Mouse (Mus musculus) hindbrain, embryonic 16.5 days (tissue): Measurements from ENCODE around the gene Ptprt. TPM values are rescaled to one million over a fixed set of nuclear protein-coding genes. Genes with fewer than 3 reads are reported as not detected.

Source experiments
- ATAC-seq: fragments of 200-750 bp; cut with Nextera tagmentation; 2 replicates; pipeline ENCODE4 v1.8.0; 2017; ENCODE audit warnings: moderate TSS enrichment, moderate library complexity
- H3K27ac ChIP-seq: fragments of 300-500 bp; sonication (generic); 2 replicates; pipeline ENCODE4 v1.5.1; 2014; ENCODE audit warnings: low read depth, mild to moderate bottlenecking, control low read depth, low read length, moderate library complexity
- H3K27me3 ChIP-seq: fragments of 300-500 bp; sonication (generic); replicated peaks from 2 replicates; pipeline ENCODE4 v1.6.1; 2014; ENCODE audit warnings: low read length; ENCODE audit not compliant: control insufficient read depth, insufficient read depth
- H3K36me3 ChIP-seq: fragments of 300-500 bp; sonication (generic); 2 replicates; pipeline ENCODE4 v1.6.1; 2014; ENCODE audit warnings: mild to moderate bottlenecking, low read length, moderate library complexity, mixed read lengths; ENCODE audit not compliant: control insufficient read depth, insufficient read depth
- H3K4me1 ChIP-seq: fragments of 300-500 bp; sonication (generic); 2 replicates; pipeline ENCODE4 v1.6.1; 2014; ENCODE audit warnings: low read depth, low read length; ENCODE audit not compliant: control insufficient read depth, insufficient read depth
- H3K4me2 ChIP-seq: fragments of 300-500 bp; sonication (generic); 2 replicates; pipeline ENCODE4 v1.6.1; 2014; ENCODE audit warnings: mild to moderate bottlenecking, low read length, control low read depth, moderate library complexity
- H3K4me3 ChIP-seq: fragments of 300-500 bp; sonication (generic); 2 replicates; pipeline ENCODE4 v1.5.1; 2014; ENCODE audit warnings: mild to moderate bottlenecking, low read length, control low read depth, moderate library complexity
- H3K9ac ChIP-seq: fragments of 300-500 bp; sonication (generic); 2 replicates; pipeline ENCODE4 v1.6.1; 2014; ENCODE audit warnings: low read depth, mild to moderate bottlenecking, control low read depth, low read length, moderate library complexity
- H3K9me3 ChIP-seq: fragments of 300-500 bp; sonication (generic); 2 replicates; pipeline ENCODE4 v1.6.1; 2014; ENCODE audit warnings: mild to moderate bottlenecking, low read length, moderate library complexity; ENCODE audit not compliant: control insufficient read depth
- WGBS: fragments of 180-500 bp; shearing (Covaris S2); extraction: QIAGEN DNeasy Blood & Tissue Kit; methylation state at CpG from one replicate; pipeline ENCODE4 v1.1.7; 2014; 5-methylcytosine and 5-hydroxymethylcytosine counted together
- polyA plus RNA-seq: library from polyadenylated mRNA; unstranded; fragments of >200 nt; fragmentation: Nextera tagmentation; extraction: Ambion mirVana; gene quantifications from 2 replicates; pipeline ENCODE4 v1.2.1, GENCODE M21; 2015

Gene Ptprt
- polyA plus RNA-seq, 1 experiment from 2014 or later = 11.5 TPM

GRCm38 (mm10) chr2:162504850-162505249 lies 156.1 kb downstream of the Ptprt start:
- ATAC-seq = no peak; the same call in 1 of the 2 replicates
- 39% methylated on average over 4 of the region's 4 CpGs for WGBS

DNA sequence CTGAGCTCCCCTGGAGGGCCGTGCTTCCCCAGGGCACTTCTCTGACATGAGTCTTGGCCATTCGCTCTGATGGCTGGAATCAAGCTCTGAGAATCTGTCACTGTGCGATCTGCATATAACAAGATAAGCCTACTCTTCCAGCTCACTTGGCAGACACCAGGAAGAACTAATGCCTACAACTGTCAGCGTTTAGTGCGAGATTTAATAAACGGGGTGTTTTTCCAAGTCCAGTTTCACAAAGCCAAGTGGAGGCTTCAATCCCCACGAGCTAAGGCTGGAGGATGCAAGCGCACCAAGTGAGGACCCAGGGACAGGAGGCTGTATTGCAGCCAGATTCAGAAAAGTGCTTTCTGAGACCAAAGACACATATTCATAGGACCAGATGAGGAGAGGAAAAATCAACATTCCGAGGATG lies 161.4 kb downstream of the Ptprt start:
- H3K4me3 ChIP-seq = no peak overlapping the region
- no peak for ATAC-seq
- 73% methylated on average over 9 of the region's 9 CpGs for WGBS
- H3K4me2 ChIP-seq = no peak overlapping the region
- no peak overlapping the region for H3K27ac ChIP-seq
- H3K27me3 ChIP-seq = no peaks in the 10 kb centered on the region
- H3K36me3 ChIP-seq = no peaks in the 10 kb centered on the region
- H3K4me1 ChIP-seq = no peaks in the 10 kb centered on the region
- H3K9me3 ChIP-seq = no peaks in the 10 kb centered on the region
- no peak overlapping the region for H3K9ac ChIP-seq

More at GRCm38 (mm10) chr2:162504850-162505249, 156.1 kb downstream of the Ptprt start:
- H3K9me3 ChIP-seq = no peaks in the 10 kb centered on the region
- H3K4me1 ChIP-seq = 0 out of 2 replicates have a peak, but pooled peaks cover 2% of the 10 kb centered on the region
- no peaks in the 10 kb centered on the region for H3K36me3 ChIP-seq
- H3K9ac ChIP-seq = no peak overlapping the region
- H3K27ac ChIP-seq = no peak overlapping the region
- no peaks in the 10 kb centered on the region for H3K27me3 ChIP-seq
- no peak overlapping the region for H3K4me3 ChIP-seq
- no peak overlapping the region for H3K4me2 ChIP-seq

GRCm38 (mm10) chr2:162498191-162498590 lies 162.8 kb downstream of the Ptprt start:
- Histone ChIP-seq H3K4me1 (no peaks in the 10 kb centered on the region), H3K36me3 (no peaks in the 10 kb centered on the region), H3K4me3 (no peak overlapping the region), H3K27ac (no peak overlapping the region), H3K9ac (no peak overlapping the region), H3K27me3 (no peaks in the 10 kb centered on the region), H3K4me2 (no peak overlapping the region), H3K9me3 (no peaks in the 10 kb centered on the region)
- ATAC-seq = no peak
- WGBS = 66% methylated on average over 3 of the region's 3 CpGs

DNA sequence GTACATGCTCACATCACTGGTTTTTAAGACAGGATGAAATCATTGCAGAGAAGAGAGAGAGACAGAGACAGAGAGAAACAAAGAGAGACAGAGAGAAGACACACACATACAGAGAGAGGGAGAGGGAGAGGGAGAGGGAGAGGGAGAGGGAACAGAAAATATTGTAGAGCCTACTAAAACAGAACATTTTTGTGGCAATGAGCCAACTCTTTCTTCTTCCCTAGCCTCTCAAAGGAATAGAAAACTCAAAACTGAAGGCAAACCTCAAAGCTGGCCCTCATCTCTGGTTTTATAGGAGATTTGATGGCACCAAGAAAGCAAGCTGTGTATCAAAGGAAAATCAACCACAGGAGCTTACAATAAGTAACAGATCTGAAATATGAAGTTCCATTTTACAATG lies 176.9 kb downstream of the Ptprt start:
- no peaks in the 10 kb centered on the region; the same call in 1 of the 2 replicates for H3K4me1 ChIP-seq
- no peak overlapping the region for H3K9ac ChIP-seq
- no peaks in the 10 kb centered on the region for H3K27me3 ChIP-seq
- ATAC-seq = no peak
- H3K27ac ChIP-seq = no peak overlapping the region
- no peaks in the 10 kb centered on the region for H3K9me3 ChIP-seq
- no peak overlapping the region for H3K4me3 ChIP-seq
- H3K4me2 ChIP-seq = no peak overlapping the region
- no peaks in the 10 kb centered on the region for H3K36me3 ChIP-seq

DNA sequence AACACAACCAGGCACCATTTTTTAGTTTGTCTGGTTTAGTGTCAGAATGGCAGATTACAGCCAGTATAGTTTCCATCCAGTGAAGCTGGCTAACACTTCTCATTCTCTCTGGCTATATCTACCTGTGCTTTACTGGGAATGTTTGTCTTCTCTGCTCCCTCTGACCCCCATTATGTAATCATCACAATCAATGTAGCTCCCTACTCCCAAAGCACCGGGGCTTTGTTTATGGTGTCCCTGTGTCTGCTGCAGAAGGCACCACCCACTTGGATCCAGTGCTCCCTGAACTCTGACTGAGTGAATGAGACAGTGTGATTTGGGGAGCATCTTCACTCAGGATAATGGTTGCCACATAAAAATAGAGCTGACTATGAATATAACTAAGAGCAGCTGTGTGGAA lies 217.8 kb downstream of the Ptprt start:
- H3K9ac ChIP-seq = no peak overlapping the region

DNA sequence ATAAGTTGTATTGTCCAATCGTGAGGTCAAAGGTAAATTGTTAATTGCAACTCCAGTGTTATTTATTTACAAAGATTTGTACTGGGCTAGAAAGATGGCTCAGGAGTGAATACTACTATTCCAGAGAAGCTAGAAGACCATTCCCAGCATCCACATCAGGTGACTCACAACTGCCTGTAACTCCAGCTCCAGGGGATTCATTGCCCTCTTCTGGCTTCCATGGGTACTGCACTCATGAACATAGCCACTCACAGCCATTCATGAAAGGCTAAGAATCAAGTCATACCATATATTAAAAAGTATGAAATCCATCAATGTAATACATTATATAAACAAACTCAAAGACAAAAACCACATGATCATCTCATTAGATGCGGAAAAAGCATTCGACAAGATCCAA lies 224.3 kb downstream of the Ptprt start:
- no peak overlapping the region for H3K4me2 ChIP-seq
- H3K27ac ChIP-seq = no peak overlapping the region
- ATAC-seq = no peak
- 96% methylated on average over 3 of the region's 3 CpGs for WGBS
- no peak overlapping the region for H3K4me3 ChIP-seq
- no peaks in the 10 kb centered on the region for H3K4me1 ChIP-seq
- no peaks in the 10 kb centered on the region; the same call in 1 of the 2 replicates for H3K9me3 ChIP-seq
- H3K27me3 ChIP-seq = no peaks in the 10 kb centered on the region
- no peaks in the 10 kb centered on the region for H3K36me3 ChIP-seq
- H3K9ac ChIP-seq = no peak overlapping the region

More for the DNA sequence above, 217.8 kb downstream of the Ptprt start:
- H3K27me3 ChIP-seq = no peaks in the 10 kb centered on the region
- H3K4me1 ChIP-seq = no peaks in the 10 kb centered on the region
- 57% methylated on average over 1 of the region's 1 CpGs for WGBS
- H3K4me2 ChIP-seq = no peak overlapping the region
- ATAC-seq = no peak
- H3K36me3 ChIP-seq = no peaks in the 10 kb centered on the region
- H3K27ac ChIP-seq = no peak overlapping the region
- H3K9me3 ChIP-seq = no peaks in the 10 kb centered on the region
- H3K4me3 ChIP-seq = no peak overlapping the region

GRCm38 (mm10) chr2:162430171-162430570 lies 230.8 kb downstream of the Ptprt start:
- peak; percentile 45; the same call in 1 of the 2 replicates for ATAC-seq
- Histone ChIP-seq H3K27me3 (no peaks in the 10 kb centered on the region), H3K9ac (no peak overlapping the region), H3K27ac (no peak overlapping the region), H3K36me3 (no peaks in the 10 kb centered on the region), H3K4me1 (peaks cover 3% of the 10 kb centered on the region; the same call in 1 of the 2 replicates), H3K4me2 (no peak overlapping the region), H3K9me3 (no peaks in the 10 kb centered on the region), H3K4me3 (no peak overlapping the region)
- WGBS = 51% methylated on average over 7 of the region's 7 CpGs

DNA sequence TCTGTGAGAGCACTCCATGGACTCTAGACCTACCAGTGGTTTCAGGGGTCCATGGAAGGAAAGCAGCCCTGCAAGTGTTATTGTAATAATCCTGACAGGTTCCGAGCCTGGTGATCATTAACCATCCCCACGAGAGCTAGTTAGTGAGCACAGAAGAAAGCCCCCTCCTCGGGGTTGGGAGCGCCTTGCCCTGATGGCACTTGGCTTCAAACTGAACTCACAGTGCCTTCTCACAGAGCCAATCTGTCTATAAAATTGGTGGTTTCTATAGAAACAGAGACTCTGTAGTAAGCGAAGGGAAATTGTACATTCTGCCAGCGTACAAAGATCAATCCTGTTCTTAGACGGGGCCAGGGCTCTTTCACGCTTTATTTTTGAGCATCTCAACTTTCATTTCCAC lies 234.8 kb downstream of the Ptprt start:
- WGBS = 70% methylated on average over 8 of the region's 8 CpGs
- Histone ChIP-seq H3K36me3 (no peaks in the 10 kb centered on the region), H3K27me3 (no peaks in the 10 kb centered on the region), H3K4me2 (no peak overlapping the region), H3K9ac (no peak overlapping the region), H3K4me1 (peaks cover 3% of the 10 kb centered on the region; the same call in 1 of the 2 replicates), H3K4me3 (no peak overlapping the region), H3K27ac (no peak overlapping the region), H3K9me3 (no peaks in the 10 kb centered on the region)
- ATAC-seq = no peak; the same call in 1 of the 2 replicates

DNA sequence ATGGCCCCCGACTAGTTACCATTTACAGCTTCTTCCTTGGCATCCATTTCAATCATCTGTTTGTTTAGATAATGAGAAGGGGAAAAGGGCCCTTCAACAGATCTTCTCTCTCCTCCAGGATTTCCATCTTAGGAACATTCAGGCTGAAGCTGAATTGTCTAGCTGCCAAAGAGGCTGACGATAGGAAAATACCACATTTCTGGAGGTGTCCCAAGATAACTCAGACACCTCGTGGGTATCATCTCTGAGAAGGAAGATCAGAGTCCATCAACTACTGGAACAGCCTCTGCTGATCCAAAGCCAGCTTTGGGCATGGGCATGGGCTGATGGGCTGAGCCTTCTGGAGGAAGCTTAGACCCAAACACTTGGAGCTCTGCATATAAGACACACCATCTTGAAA lies 242.8 kb downstream of the Ptprt start:
- no peaks in the 10 kb centered on the region; the same call in 1 of the 2 replicates for H3K4me1 ChIP-seq
- H3K4me3 ChIP-seq = no peak overlapping the region
- 68% methylated on average over 3 of the region's 3 CpGs for WGBS
- H3K27me3 ChIP-seq = no peaks in the 10 kb centered on the region
- no peak overlapping the region for H3K27ac ChIP-seq
- no peaks in the 10 kb centered on the region for H3K36me3 ChIP-seq
- no peak overlapping the region for H3K9ac ChIP-seq
- no peak overlapping the region for H3K4me2 ChIP-seq
- ATAC-seq = no peak
- H3K9me3 ChIP-seq = no peaks in the 10 kb centered on the region
